Comparison of ENCODE assay signal across 9 mouse cellular contexts in genomic region chr5:24602751-24603343, GRCm38 (mm10). TPM values are rescaled to one million over a fixed set of nuclear protein-coding genes. Genes with fewer than 3 reads are reported as not detected.
DNase-seq lines count a peak whose midpoint lies in the region; ATAC-seq and TF ChIP-seq lines count a peak whose summit lies in the region.
"Had no signal": no experiment of that assay in that cellular context is flagged by ENCODE, and none has a peak within 500 bp of the region (broad histone marks: within the 10 kb centered on the region; RNA-seq: fewer than 3 reads in every experiment).

No protein-coding gene starts in this region.

- peak overlapping the region; percentile 92 for H3K4me2 ChIP-seq in hindbrain, embryonic 13.5 days
- H3K4me2 ChIP-seq in limb, embryonic 15.5 days = peak overlapping the region; percentile 84
- peak overlapping the region; percentile 97 for H3K4me2 ChIP-seq in midbrain, postnatal 0 days (ENCODE audit: low read depth, low read length, poor library complexity, severe bottlenecking)

- H3K36me3 ChIP-seq in hindbrain, embryonic 13.5 days = no peaks in the 10 kb centered on the region
- H3K36me3 ChIP-seq in limb, embryonic 15.5 days = no peaks in the 10 kb centered on the region
- no peaks in the 10 kb centered on the region for H3K36me3 ChIP-seq in midbrain, postnatal 0 days (ENCODE audit: insufficient read depth, low read length)

- H3K4me1 ChIP-seq in hindbrain, embryonic 13.5 days (replicated peaks) = peaks cover 88% of the 10 kb centered on the region
- peaks cover 74% of the 10 kb centered on the region for H3K4me1 ChIP-seq in limb, embryonic 15.5 days
- H3K4me1 ChIP-seq in midbrain, postnatal 0 days (ENCODE audit: insufficient read depth, low read length) = peaks cover 56% of the 10 kb centered on the region

- peak overlapping the region; percentile 60 for H3K4me3 ChIP-seq in hindbrain, embryonic 13.5 days
- H3K4me3 ChIP-seq in limb, embryonic 15.5 days = peak overlapping the region; percentile 71
- H3K4me3 ChIP-seq in midbrain, postnatal 0 days (ENCODE audit: low read depth, low read length) = peak overlapping the region; percentile 55

- H3K9me3 ChIP-seq in hindbrain, embryonic 13.5 days = no peaks in the 10 kb centered on the region
- no peaks in the 10 kb centered on the region for H3K9me3 ChIP-seq in limb, embryonic 15.5 days
- no peaks in the 10 kb centered on the region for H3K9me3 ChIP-seq in midbrain, postnatal 0 days (ENCODE audit: low read length)

- no peak for DNase-seq in frontal cortex, postnatal 10 days (ENCODE audit: low spot score in 2 of 2)
- peak; percentile 66 for DNase-seq in cerebellum, adult 8-10 months
- DNase-seq in gastrocnemius, adult 18-20 months (ENCODE audit: low spot score) = peak; percentile 95
- DNase-seq in midbrain, postnatal 0 days (ENCODE audit: low spot score) = peak; percentile 68
- DNase-seq in thymus, postnatal 10 days (ENCODE audit: low spot score in 2 of 2) = no peak

- peak overlapping the region; percentile 99 for H3K27ac ChIP-seq in hindbrain, embryonic 13.5 days
- peak overlapping the region; percentile 100 for H3K27ac ChIP-seq in limb, embryonic 15.5 days
- H3K27ac ChIP-seq in midbrain, postnatal 0 days (ENCODE audit: low read depth, low read length) = peak overlapping the region; percentile 98

- ATAC-seq in frontal cortex, adult (ENCODE audit: low TSS enrichment) = peak; percentile 13; the same call in 1 of the 2 replicates
- peak; percentile 40 for ATAC-seq in hindbrain, embryonic 13.5 days (ENCODE audit: low FRiP score)
- peak; percentile 57 for ATAC-seq in limb, embryonic 15.5 days (ENCODE audit: insufficient number of reproducible peaks, low FRiP score, low TSS enrichment, low read depth)
- ATAC-seq in midbrain, postnatal 0 days (ENCODE audit: low FRiP score) = no peak

- no peak for TF ChIP-seq CTCF in midbrain, postnatal 0 days (IDR thresholded peaks at IDR 0.05)

- 2% methylated on average over 16 of the region's 16 CpGs for WGBS in hindbrain, embryonic 13.5 days
- 2% methylated on average over 16 of the region's 16 CpGs for WGBS in limb, embryonic 15.5 days
- WGBS in midbrain, postnatal 0 days = 2% methylated on average over 16 of the region's 16 CpGs

- peak overlapping the region; percentile 92 for H3K9ac ChIP-seq in hindbrain, embryonic 13.5 days
- H3K9ac ChIP-seq in limb, embryonic 15.5 days = peak overlapping the region; percentile 74
- peak overlapping the region; percentile 67 for H3K9ac ChIP-seq in midbrain, postnatal 0 days (replicated peaks; ENCODE audit: low read length, poor library complexity, severe bottlenecking)

- H3K27me3 ChIP-seq in hindbrain, embryonic 13.5 days = 0 out of 2 replicates have a peak, but pooled peaks cover 3% of the 10 kb centered on the region
- no peaks in the 10 kb centered on the region for H3K27me3 ChIP-seq in limb, embryonic 15.5 days
- H3K27me3 ChIP-seq in midbrain, postnatal 0 days (ENCODE audit: insufficient read depth, low read length) = no peaks in the 10 kb centered on the region

RNA-seq across cellular contexts. Expression of gene Chpf2, which starts 16.3 kb away (rescaled TPM):
- 10 to 100 TPM in 1 of 2 experiments, 1 to 10 TPM in 1; 8.9 to 10.3 TPM for total RNA-seq in gastrocnemius, adult 18-20 months (2021)
- 17.4 and 19.9 TPM in 2 replicates for polyA plus RNA-seq in hindbrain, embryonic 13.5 days (2015; fragmentation: Nextera tagmentation; extraction: Ambion mirVana)
- 37.7 and 39.5 TPM in 2 replicates for polyA plus RNA-seq in limb, embryonic 15.5 days (2015; fragmentation: Nextera tagmentation; extraction: Ambion mirVana)
- total RNA-seq in midbrain, postnatal 0 days (2014; rRNA removed) = 31.3 and 32.8 TPM in 2 replicates
- 25.5 and 26.3 TPM in 2 replicates for polyA plus RNA-seq in midbrain, postnatal 0 days (2015; fragmentation: Nextera tagmentation; extraction: Ambion mirVana)

RNA-seq across cellular contexts. Expression of gene Smarcd3, which starts 21.4 kb away (rescaled TPM):
- 100 to 1,000 TPM; 199 to 207 TPM for total RNA-seq in gastrocnemius, adult 18-20 months (2021)
- 86.2 and 87.6 TPM in 2 replicates for polyA plus RNA-seq in hindbrain, embryonic 13.5 days (2015; fragmentation: Nextera tagmentation; extraction: Ambion mirVana)
- polyA plus RNA-seq in limb, embryonic 15.5 days (2015; fragmentation: Nextera tagmentation; extraction: Ambion mirVana) = 32.4 and 37.2 TPM in 2 replicates
- total RNA-seq in midbrain, postnatal 0 days (2014; rRNA removed) = 279 and 347 TPM in 2 replicates
- polyA plus RNA-seq in midbrain, postnatal 0 days (2015; fragmentation: Nextera tagmentation; extraction: Ambion mirVana) = 187 and 189 TPM in 2 replicates

RNA-seq across cellular contexts. Expression of gene Abcf2, which starts 25.6 kb away (rescaled TPM):
- total RNA-seq in gastrocnemius, adult 18-20 months (2021) = 100 to 1,000 TPM; 108 to 112 TPM
- 91.6 and 92.3 TPM in 2 replicates for polyA plus RNA-seq in hindbrain, embryonic 13.5 days (2015; fragmentation: Nextera tagmentation; extraction: Ambion mirVana)
- 97.2 and 98.2 TPM in 2 replicates for polyA plus RNA-seq in limb, embryonic 15.5 days (2015; fragmentation: Nextera tagmentation; extraction: Ambion mirVana)
- 55.9 and 57.0 TPM in 2 replicates for total RNA-seq in midbrain, postnatal 0 days (2014; rRNA removed)
- 58.2 and 62.3 TPM in 2 replicates for polyA plus RNA-seq in midbrain, postnatal 0 days (2015; fragmentation: Nextera tagmentation; extraction: Ambion mirVana)

RNA-seq across cellular contexts. Expression of gene 4931409K22Rik, which starts 46.2 kb away (rescaled TPM):
- not detected for total RNA-seq in gastrocnemius, adult 18-20 months (2021)
- 0.12 and 0.19 TPM in 2 replicates for polyA plus RNA-seq in hindbrain, embryonic 13.5 days (2015; fragmentation: Nextera tagmentation; extraction: Ambion mirVana)
- 0.14 and 0.26 TPM in 2 replicates for polyA plus RNA-seq in limb, embryonic 15.5 days (2015; fragmentation: Nextera tagmentation; extraction: Ambion mirVana)
- total RNA-seq in midbrain, postnatal 0 days (2014; rRNA removed) = not detected in 2 replicates
- not detected in 2 replicates for polyA plus RNA-seq in midbrain, postnatal 0 days (2015; fragmentation: Nextera tagmentation; extraction: Ambion mirVana)
- total RNA-seq: left cerebral cortex, adult 18-20 months had no signal

Comparison
In these comparisons a context has a peak if more than half of its experiments do, and no peak if none do; other contexts are left out.
1. DNase-seq: peak in cerebellum, adult 8-10 months (single experiment), gastrocnemius, adult 18-20 months (single experiment) and midbrain, postnatal 0 days (single experiment); none in frontal cortex, postnatal 10 days (0 of 2) and thymus, postnatal 10 days (0 of 2).
2. Peak in every context shown above with its lines, with median percentiles within 50 percentile points of each other: H3K27ac ChIP-seq, H3K4me2 ChIP-seq, H3K4me3 ChIP-seq and H3K9ac ChIP-seq.